Mouse (Mus musculus) adrenal gland, postnatal 4 days (tissue): Measurements from ENCODE around the gene Usp35. TPM values are rescaled to one million over a fixed set of nuclear protein-coding genes. Genes with fewer than 3 reads are reported as not detected.

Experiments used
- DNase-seq, 2 experiments: peaks; one replicate each; pipeline ENCODE4 v3.0.0; 2021 to 2022; ENCODE audit warnings: low spot score in 2 of 2, mixed read lengths in 2 of 2
- total RNA-seq, 2 experiments: library from RNA; stranded (reverse); gene quantifications; 2 replicates each; pipeline ENCODE4 v1.2.3; 2021

The Usp35 gene
- total RNA-seq, 2 experiments from 2014 or later, result 8.5 to 8.6 TPM

GRCm38 (mm10) chr7:97346822-97347166 lies 15.0 kb upstream of the Usp35 start:
- no peak for DNase-seq

DNA sequence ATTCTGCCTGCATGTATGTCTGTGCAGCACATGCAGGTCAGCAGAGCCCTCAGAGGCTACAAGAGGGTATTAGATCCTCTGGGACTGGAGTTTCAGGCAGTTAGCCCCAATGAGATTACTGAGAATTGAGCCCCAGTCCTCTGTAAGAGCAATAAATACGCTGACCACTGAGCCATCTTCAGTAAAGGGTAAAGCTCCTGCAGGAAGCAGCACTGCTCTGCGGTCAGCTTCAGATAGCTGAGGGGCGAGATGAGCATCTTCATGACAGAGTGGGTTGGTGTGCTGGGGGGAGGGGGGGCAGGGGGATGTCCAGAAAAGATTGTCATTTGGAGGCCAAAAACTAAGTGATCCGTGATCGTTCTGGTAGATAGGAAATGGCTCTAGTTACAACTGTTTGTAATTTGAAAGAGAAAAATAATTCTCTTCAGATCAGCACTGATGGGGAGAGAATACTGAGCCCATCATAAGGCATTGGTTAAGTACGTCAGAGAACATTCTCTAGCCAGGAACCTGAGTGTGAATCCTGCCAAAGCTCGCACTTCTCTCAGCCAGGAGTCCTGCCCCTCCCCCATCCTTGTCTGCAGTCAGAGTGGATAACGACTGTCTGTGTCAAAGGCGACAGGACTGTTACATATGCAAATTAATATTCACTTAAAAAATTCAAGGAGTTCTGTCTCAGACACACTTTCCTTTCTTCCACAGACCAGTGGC lies 14.4 kb upstream of the Usp35 start:
- no peak for DNase-seq

- DNase-seq, result no peak
These were observed 13.5 kb upstream of the Usp35 start for GRCm38 (mm10) chr7:97345229-97345871.

DNA sequence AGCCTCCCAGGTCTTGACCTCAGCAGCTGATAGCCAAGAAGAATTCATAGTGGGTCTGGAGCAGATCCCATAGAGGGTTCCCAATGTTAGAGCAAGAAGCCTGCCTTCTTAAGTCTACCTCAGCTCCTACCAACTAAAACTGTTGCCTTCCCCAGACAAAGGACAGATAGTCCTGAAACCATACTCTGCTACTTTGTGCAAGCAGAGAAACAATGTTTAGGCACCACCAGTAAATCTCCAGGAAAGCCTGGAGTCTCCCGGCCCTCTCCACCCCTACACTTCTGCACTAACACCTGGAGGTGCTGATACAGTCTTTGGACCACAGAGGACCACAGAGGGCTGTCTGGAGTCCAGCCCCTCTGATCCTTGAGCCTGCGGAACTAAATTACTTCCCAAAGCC lies 12.8 kb upstream of the Usp35 start:
- no peak for DNase-seq

DNA sequence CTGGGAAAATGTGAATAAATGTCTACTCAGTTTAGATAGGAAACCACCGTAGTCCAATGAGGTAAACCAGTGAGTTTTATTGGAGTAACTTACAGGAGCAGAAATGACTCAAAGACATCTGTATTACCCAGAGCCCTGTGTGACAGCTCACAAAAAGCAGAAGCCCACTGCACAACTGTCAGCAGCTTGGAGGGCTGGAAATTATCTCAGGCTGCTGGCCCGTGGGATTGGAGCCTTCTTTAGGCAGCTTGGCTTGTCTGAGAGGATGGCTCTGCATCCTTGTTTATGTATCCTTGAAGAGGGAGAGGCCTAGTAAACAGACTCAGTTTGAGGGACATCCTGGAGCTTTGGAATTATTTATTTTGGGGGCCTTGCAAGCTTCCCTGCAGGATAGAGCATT lies 11.1 kb upstream of the Usp35 start:
- DNase-seq, result no peak

GRCm38 (mm10) chr7:97340907-97341849 lies 9.4 kb upstream of the Usp35 start:
- no peak for DNase-seq

DNA sequence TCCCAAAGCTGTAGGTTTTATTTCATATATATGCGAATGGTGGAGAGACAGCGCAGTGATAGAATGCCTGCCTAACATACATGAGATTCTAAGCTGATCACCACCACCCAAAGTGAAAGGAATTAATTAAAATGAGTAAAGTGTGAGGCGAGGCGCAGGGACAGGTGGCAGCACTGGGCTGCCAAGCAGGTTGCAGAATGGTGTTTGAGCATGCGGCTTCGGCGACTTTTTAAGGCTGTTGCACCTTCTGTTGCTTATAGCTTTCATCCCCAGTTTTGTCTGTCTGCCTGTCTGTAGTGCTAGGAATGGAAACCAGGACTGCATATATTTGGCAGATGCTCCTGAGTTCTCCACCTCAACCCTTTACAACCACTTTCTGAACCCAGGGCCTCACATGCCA lies 7.8 kb upstream of the Usp35 start:
- no peak for DNase-seq

GRCm38 (mm10) chr7:97338593-97338992 lies 6.8 kb upstream of the Usp35 start:
- no peak for DNase-seq

DNA sequence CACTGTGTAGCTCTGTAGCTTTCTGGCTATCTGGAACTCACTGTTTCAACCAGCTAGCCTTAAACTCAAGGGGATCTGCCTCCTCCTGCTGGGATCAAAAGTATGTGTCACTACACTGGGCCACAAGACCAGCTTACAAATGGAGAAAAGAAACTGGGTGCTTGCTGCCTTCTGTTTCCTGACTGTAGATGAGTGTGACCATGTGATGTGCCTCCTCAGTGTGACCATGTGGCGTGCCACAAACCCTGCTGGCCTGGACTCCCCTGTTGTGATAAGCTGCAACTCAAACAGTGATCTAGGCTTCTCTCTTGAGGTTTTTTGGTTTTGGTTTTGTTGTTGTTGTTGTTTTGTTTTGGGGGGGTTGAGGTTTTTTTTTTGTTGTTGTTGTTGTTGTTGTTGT lies 4.9 kb upstream of the Usp35 start:
- no peak for DNase-seq

DNA sequence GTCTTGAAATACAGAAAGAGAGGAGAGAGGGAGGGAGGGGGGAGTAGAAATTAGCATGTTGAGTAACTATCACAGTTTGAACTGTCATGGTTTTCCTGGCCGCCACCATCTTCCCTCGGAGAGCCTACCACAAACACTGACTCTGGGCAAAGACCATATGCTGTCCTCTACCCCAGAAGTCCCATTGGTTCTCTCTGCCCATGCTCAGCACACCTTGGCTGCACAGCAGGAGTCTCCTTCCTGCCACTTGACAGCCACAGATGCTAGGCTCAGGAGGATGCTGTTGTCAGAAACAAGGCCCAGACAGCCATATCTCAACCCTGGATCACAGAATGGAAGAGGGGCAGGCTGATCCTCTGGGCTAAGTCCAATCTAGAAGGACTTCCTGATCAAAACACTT lies 2.6 kb upstream of the Usp35 start:
- DNase-seq, result no peak

DNA sequence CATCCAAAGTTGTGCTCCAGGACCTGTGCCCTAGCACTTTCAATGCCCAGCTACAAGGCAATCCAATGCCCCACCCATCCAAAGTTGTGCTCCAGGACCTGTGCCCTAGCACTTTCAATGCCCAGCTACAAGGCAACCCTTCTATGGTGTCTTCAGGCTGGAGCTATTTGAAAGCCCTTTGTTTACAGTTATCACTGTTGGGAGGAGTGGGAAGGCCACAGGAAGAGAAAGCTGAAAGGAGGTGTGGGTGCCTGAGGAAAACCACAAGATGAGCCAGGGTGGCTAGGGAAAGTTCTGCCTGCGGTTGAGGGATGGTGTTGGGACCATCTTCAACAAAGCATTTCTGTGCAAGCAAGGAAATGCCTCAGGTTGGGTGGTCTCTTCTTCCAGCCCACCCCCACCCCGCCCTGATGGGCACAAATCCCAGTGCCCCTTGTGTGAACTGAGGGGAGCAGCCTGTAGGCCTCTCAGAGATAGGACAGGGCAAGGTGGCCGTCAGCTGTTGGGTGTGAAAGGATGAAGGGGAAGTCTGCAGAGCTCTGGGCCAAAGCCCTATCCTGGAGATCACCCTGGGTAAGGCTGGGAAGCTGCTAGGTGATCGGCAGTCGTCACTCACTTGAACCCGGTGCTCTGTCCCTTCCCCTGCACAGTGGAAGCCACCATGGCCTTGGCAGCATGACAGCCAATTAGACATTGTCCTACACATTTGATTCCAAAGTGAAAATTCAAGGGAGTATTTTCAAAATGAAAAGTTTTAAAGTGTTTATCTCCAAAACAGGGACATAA lies 1.5 kb upstream of the Usp35 start:
- no peak for DNase-seq

GRCm38 (mm10) chr7:97332667-97333041 lies 834 bp upstream of the Usp35 start:
- no peak for DNase-seq

DNA sequence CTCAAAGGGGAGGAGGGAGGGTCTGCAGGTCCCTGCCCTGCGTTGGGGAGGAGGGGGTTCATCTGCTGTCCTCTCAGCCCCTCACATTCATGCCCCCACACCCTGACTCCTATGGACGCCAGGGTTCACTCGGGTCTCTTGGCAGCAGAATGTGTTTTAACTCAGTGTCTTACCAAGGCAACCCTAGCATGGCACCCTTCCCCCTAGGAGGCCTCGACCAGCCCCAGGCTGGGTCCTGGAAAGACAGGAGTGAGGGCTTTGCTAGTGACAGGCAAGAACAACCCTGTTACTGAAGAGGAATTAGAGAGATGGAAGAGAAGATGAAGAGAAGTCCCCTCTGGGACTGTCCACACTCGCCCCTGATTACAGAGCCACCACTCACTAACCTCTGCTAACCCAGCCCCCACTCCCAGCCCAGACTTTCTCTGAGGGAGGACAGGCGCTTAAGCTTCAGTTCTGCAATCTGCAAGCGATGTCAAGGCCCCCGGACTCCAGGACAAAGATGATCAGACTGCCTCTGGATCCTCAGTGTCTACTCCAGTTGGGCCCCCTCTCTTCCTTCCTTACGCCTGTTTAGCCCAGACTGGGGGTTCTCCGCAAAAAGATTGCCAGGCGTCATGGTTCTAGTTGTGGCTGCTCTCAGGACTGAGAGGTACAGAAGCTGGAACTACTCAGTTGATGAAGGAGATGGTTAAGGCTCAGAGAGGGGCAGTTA lies 732 bp downstream of the Usp35 start:
- DNase-seq, result no peak

DNA sequence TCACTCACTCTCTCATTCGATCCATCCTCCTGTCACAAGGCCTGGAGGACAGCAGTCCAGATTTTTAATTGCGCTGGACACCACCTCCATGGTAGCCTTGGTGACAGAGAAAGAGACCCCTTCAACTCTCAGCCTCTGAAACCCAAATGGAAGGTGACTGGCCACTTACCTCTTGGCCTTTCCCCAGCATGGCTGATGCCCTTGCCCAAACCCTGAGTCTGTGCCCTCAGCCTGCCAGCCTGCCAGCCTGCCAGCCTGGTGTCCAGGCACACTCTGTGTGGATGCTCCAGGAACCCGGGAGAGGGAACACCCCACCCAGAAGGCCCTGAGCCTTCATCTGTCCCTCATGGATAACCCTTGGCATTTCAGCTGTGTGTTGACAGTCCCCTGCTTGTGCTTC lies 2.1 kb downstream of the Usp35 start:
- no peak for DNase-seq

DNA sequence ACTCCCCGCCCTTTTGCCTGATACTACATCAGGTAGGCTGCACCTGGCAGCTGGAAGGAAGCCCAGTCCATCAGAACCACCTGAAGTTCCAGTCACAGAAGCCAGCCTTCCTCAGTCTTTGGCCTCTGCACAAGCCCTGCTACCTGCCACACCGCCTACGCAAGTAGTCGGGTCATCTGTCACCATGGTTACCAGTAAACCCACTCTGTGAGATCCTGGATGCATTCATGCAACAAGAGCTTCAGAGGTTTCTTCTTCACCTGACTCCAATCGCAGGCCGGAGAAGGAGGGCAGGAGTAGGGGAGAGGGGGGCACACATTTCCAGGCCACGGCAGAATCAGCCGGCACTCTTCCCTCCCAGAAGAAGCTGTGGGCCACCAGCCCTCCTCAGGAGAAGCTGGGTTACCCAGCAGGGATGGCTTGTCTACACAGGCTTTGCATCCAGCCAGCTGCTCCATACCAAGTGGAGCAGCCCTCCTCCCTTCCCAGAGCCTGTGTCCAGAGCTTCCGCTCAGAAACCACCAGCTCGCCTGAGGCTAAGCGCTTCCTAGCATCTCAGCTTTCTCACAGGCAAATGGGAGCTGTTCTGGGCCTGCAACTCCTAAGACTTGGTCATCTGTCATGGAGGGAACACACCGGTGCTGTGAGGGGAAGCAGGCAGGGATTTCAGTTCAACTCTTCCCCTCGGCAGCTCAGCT lies 2.8 kb downstream of the Usp35 start:
- no peak for DNase-seq

GRCm38 (mm10) chr7:97327376-97327775 lies 4.4 kb downstream of the Usp35 start:
- no peak for DNase-seq

DNA sequence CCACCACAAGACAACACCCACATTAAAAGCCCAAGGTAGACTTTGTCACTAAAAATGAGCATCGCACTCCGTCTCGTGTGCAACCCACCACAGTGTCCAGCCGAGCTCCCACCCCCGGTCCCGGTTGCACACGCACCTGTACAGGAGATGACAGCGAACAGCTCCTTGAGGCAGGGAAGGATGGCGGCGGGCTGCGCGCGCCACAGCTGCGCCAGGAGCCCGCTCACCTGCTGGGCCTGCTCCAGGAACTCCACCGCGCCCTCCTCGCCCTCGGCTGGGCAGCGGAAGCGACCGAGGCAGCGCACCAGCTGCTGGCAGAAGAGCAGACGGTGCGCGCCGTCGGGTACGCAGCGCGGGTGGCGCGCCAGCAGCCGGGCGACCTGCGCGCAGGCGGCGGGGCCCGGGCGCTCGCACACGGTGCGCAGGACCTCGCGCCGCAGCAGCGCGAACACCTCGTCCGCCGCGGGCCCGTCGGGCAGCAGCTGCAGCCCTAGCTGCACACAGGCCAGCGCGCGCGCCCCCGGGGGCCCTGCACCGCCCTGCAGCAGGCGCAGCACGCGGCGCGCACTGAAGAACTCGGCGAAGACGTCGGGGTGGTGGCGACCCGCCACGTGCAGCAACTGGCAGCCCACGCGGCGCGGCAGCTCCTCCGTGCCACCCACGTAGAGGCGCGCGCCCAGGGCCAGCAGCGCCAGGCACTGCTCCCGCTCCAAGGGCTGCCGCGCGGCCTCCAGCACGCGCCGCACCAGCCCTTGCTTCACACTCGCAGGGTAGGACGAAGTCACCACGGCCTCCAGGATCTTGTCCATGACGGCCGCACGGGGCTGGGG lies 6.4 kb downstream of the Usp35 start:
- DNase-seq, result no peak

- DNase-seq, result no peak
These were observed 7.5 kb downstream of the Usp35 start for GRCm38 (mm10) chr7:97324342-97324741.

- DNase-seq, result no peak
These were observed 14.1 kb downstream of the Usp35 start for GRCm38 (mm10) chr7:97317706-97318105.
